17 mouse cellular contexts compared by ENCODE assay signal in the genomic region with DNA sequence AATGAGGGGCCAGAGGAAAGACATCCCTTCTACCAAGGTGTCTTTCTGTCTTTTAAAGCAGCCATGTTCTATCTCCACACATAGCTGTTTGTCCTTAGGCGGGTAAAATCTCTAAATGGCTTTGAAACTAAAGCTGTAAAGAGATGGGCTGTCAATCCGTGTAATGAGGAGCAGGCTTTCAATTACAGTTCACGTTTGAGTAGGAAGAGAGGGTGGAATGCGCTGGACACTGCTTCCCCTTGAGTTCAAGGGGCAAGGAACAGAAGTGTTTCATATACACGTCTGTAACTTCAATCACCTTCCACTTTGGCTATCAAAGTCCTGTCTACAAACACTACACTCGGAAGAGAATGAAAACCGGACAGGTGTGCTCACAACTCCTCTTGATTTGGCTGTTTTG. TPM values are rescaled to one million over a fixed set of nuclear protein-coding genes. Genes with fewer than 3 reads are reported as not detected.
DNase-seq lines count a peak whose midpoint lies in the region; ATAC-seq and TF ChIP-seq lines count a peak whose summit lies in the region.
"Had no signal": no experiment of that assay in that cellular context is flagged by ENCODE, and none has a peak within 500 bp of the region (broad histone marks: within the 10 kb centered on the region; RNA-seq: fewer than 3 reads in every experiment).

No protein-coding gene starts in this region.

- no peaks in the 10 kb centered on the region for H3K27me3 ChIP-seq in forebrain, embryonic 16.5 days (replicated peaks; ENCODE audit: control insufficient read depth, insufficient read depth, low read length)
- H3K27me3 ChIP-seq in forebrain, embryonic 13.5 days: no peaks in the 10 kb centered on the region
- H3K27me3 ChIP-seq in heart, embryonic 15.5 days: no peaks in the 10 kb centered on the region
- no peaks in the 10 kb centered on the region for H3K27me3 ChIP-seq in lung, embryonic 14.5 days (ENCODE audit: insufficient read depth, low read length)
- H3K27me3 ChIP-seq: hindbrain, embryonic 15.5 days; limb, embryonic 13.5 days; liver, embryonic 12.5 days had no signal

- no peak for TF ChIP-seq CTCF in lung, embryonic 14.5 days (IDR thresholded peaks at IDR 0.05; ENCODE audit: low read depth)

- H3K36me3 ChIP-seq in forebrain, embryonic 16.5 days (ENCODE audit: control insufficient read depth, insufficient read depth): peaks cover 16% of the 10 kb centered on the region
- peaks cover 47% of the 10 kb centered on the region for H3K36me3 ChIP-seq in forebrain, embryonic 13.5 days (ENCODE audit: poor library complexity, severe bottlenecking)
- peaks cover 23% of the 10 kb centered on the region for H3K36me3 ChIP-seq in heart, embryonic 15.5 days
- peaks cover 60% of the 10 kb centered on the region for H3K36me3 ChIP-seq in lung, embryonic 14.5 days (ENCODE audit: insufficient read depth)

- no peak for DNase-seq in heart, adult 8-10 months (ENCODE audit: low spot score)
- no peak for DNase-seq in lung, embryonic 14.5 days
- DNase-seq in lung, postnatal 4 days: no peak
- peak; percentile 55 for DNase-seq in forelimb bud, embryonic 11.5 days (ENCODE audit: low read depth, low spot score)
- no peak for DNase-seq in layer of hippocampus, postnatal 36 days
- DNase-seq: adrenal gland, postnatal 25 days; cerebellum, adult 9-10 months; lung, adult 2 months; thymus, adult 2 months; thymus, postnatal 4 days had no signal

- peaks cover 59% of the 10 kb centered on the region for H3K4me1 ChIP-seq in forebrain, embryonic 16.5 days (replicated peaks; ENCODE audit: control insufficient read depth, insufficient read depth, low read length)
- peaks cover 58% of the 10 kb centered on the region for H3K4me1 ChIP-seq in forebrain, embryonic 13.5 days
- peaks cover 13% of the 10 kb centered on the region for H3K4me1 ChIP-seq in heart, embryonic 15.5 days (replicated peaks)
- peaks cover 3% of the 10 kb centered on the region; the same call in 1 of the 2 replicates for H3K4me1 ChIP-seq in lung, embryonic 14.5 days (ENCODE audit: insufficient read depth)
- H3K4me1 ChIP-seq: liver, embryonic 12.5 days had no signal

- H3K4me2 ChIP-seq in forebrain, embryonic 16.5 days (ENCODE audit: low read length): no peak overlapping the region
- H3K4me2 ChIP-seq in forebrain, embryonic 13.5 days: no peak overlapping the region
- no peak overlapping the region for H3K4me2 ChIP-seq in heart, embryonic 15.5 days
- H3K4me2 ChIP-seq in lung, embryonic 14.5 days: no peak overlapping the region
- H3K4me2 ChIP-seq: hindbrain, embryonic 15.5 days; limb, embryonic 13.5 days; liver, embryonic 12.5 days; midbrain, embryonic 11.5 days had no signal

- H3K9ac ChIP-seq in forebrain, embryonic 16.5 days (replicated peaks; ENCODE audit: low read depth, low read length): no peak overlapping the region
- no peak overlapping the region for H3K9ac ChIP-seq in forebrain, embryonic 13.5 days
- H3K9ac ChIP-seq in heart, embryonic 15.5 days: no peak overlapping the region
- no peak overlapping the region for H3K9ac ChIP-seq in lung, embryonic 14.5 days
- H3K9ac ChIP-seq: hindbrain, embryonic 15.5 days; limb, embryonic 13.5 days; liver, embryonic 12.5 days had no signal

- no peak for ATAC-seq in forebrain, embryonic 16.5 days
- no peak for ATAC-seq in forebrain, embryonic 13.5 days
- ATAC-seq in heart, embryonic 15.5 days (replicated peaks; ENCODE audit: insufficient number of reproducible peaks, insufficient read depth, low FRiP score, low read depth): no peak
- ATAC-seq in lung, embryonic 14.5 days (ENCODE audit: insufficient read depth): no peak
- ATAC-seq: liver, embryonic 12.5 days had no signal

- WGBS in forebrain, embryonic 16.5 days: 47% methylated on average over 7 of the region's 7 CpGs
- 62% methylated on average over 7 of the region's 7 CpGs for WGBS in forebrain, embryonic 13.5 days
- WGBS in heart, embryonic 15.5 days: 34% methylated on average over 7 of the region's 7 CpGs
- 20% methylated on average over 7 of the region's 7 CpGs for WGBS in lung, embryonic 14.5 days

- no peak overlapping the region for H3K4me3 ChIP-seq in forebrain, embryonic 16.5 days (replicated peaks; ENCODE audit: low read length)
- no peak overlapping the region for H3K4me3 ChIP-seq in forebrain, embryonic 13.5 days
- no peak overlapping the region for H3K4me3 ChIP-seq in heart, embryonic 15.5 days
- no peak overlapping the region for H3K4me3 ChIP-seq in lung, embryonic 14.5 days (ENCODE audit: low read depth, low read length)
- H3K4me3 ChIP-seq: hindbrain, embryonic 15.5 days; limb, embryonic 13.5 days; liver, embryonic 12.5 days had no signal

- H3K9me3 ChIP-seq in forebrain, embryonic 16.5 days (ENCODE audit: control insufficient read depth, low read length): 0 out of 2 replicates have a peak, but pooled peaks cover 2% of the 10 kb centered on the region
- no peaks in the 10 kb centered on the region for H3K9me3 ChIP-seq in forebrain, embryonic 13.5 days (replicated peaks)
- H3K9me3 ChIP-seq in heart, embryonic 15.5 days (replicated peaks): no peaks in the 10 kb centered on the region
- no peaks in the 10 kb centered on the region for H3K9me3 ChIP-seq in lung, embryonic 14.5 days (ENCODE audit: low read depth, low read length)
- H3K9me3 ChIP-seq: hindbrain, embryonic 15.5 days; limb, embryonic 13.5 days; liver, embryonic 12.5 days had no signal

- H3K27ac ChIP-seq in forebrain, embryonic 16.5 days (ENCODE audit: low read length): peak overlapping the region; percentile 84
- H3K27ac ChIP-seq in forebrain, embryonic 13.5 days: no peak overlapping the region
- peak overlapping the region; percentile 55 for H3K27ac ChIP-seq in heart, embryonic 15.5 days
- peak overlapping the region; percentile 24; the same call in 1 of the 2 replicates for H3K27ac ChIP-seq in lung, embryonic 14.5 days (ENCODE audit: low read depth)
- H3K27ac ChIP-seq: limb, embryonic 13.5 days; liver, embryonic 12.5 days had no signal

RNA-seq across cellular contexts. Expression of gene Efnb2, which starts 37.0 kb away (rescaled TPM):
- polyA plus RNA-seq in forebrain, embryonic 16.5 days (2015; fragmentation: Nextera tagmentation; extraction: Ambion mirVana): 54.6 and 68.2 TPM in 2 replicates
- 41.7 and 46.8 TPM in 2 replicates for polyA plus RNA-seq in forebrain, embryonic 13.5 days (2015; fragmentation: Nextera tagmentation; extraction: Ambion mirVana)
- 11.4 and 15.8 TPM in 2 replicates for polyA plus RNA-seq in heart, embryonic 15.5 days (2015; fragmentation: Nextera tagmentation; extraction: Ambion mirVana)
- total RNA-seq in heart, adult 8-10 months (2022): 10 to 100 TPM; 17.0 to 20.8 (median 17.7) TPM
- polyA plus RNA-seq in lung, embryonic 14.5 days (2014; fragmentation: Nextera tagmentation; extraction: Ambion mirVana): 33.9 and 38.4 TPM in 2 replicates
- total RNA-seq in layer of hippocampus, postnatal 36 days (2021): 10 to 100 TPM; 28.5 to 33.1 TPM
